7 mouse cellular contexts compared by ENCODE assay signal in the genomic region with DNA sequence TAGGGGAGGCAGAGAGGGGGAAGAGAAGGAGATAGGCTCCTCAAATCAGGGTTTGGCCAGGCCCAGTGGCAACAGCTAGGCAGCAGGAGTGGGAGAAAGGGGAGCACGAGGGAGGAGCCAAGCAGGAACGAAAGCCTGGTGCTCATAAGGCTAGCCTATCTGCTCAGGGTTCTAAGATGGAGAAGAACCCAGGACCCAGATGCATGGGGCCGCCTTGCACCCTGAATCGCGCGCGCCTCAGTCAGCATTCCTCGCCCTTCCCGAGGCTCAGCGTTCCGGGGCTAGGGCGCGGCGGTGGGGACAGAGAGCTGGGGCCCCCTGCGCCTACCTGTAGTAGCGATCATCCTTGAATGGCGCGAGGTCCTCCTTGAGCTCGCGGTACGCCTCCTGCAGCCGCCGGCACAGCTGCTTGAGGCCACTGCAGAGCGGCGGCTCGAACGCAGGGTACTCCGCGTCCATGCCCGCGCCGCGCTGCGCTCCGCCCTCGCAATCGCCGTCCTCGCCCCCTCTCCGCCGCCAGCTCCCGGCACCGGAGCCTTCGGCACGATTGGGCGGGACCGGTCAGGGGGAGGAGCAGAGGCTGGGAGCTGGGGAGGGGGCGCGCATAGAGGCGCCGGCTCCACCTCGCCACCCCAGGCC.
DNase-seq lines count a peak whose midpoint lies in the region; ATAC-seq and TF ChIP-seq lines count a peak whose summit lies in the region.
"Not testable (repeated sequence)": the region's sequence is repeated elsewhere in the genome, so short reads cannot be mapped to it uniquely, and the experiment has no call there.

No protein-coding gene starts in this region.

- ATAC-seq in forebrain, embryonic 11.5 days (replicated peaks; ENCODE audit: low FRiP score), result peak; percentile 49
- ATAC-seq in heart, embryonic 15.5 days (replicated peaks; ENCODE audit: insufficient number of reproducible peaks, insufficient read depth, low FRiP score, low read depth), result not testable (repeated sequence)
- peak; percentile 52; the same call in 1 of the 2 replicates for ATAC-seq in kidney, embryonic 15.5 days (replicated peaks; ENCODE audit: low FRiP score)
- 0 out of 2 replicates have a peak, but pooled peaks have one; percentile 18 for ATAC-seq in megakaryocyte-erythroid progenitor cell, adult 5-6 weeks (replicated peaks; ENCODE audit: low FRiP score, low TSS enrichment, poor library complexity, severe bottlenecking)

- DNase-seq in cerebellum, adult 2 months, result peak; percentile 68 to 80
- DNase-seq in forebrain, embryonic 11.5 days (ENCODE audit: low spot score), result peak; percentile 57
- DNase-seq in limb, embryonic 10.5 days (ENCODE audit: low spot score), result not testable (repeated sequence)
- DNase-seq in retina, postnatal 1 day, result peak; percentile 43

- H3K36me3 ChIP-seq in forebrain, embryonic 11.5 days (ENCODE audit: control insufficient read depth, insufficient read depth, low read length); heart, embryonic 15.5 days; kidney, embryonic 15.5 days; limb, embryonic 10.5 days: not testable (repeated sequence)

- H3K27me3 ChIP-seq in cerebellum, adult 2 months (ENCODE audit: control insufficient read depth, insufficient read depth, low read length); forebrain, embryonic 11.5 days (ENCODE audit: control insufficient read depth, insufficient read depth, low read length): not testable (repeated sequence)
- H3K27me3 ChIP-seq in heart, embryonic 15.5 days, result peaks cover 18% of the 10 kb centered on the region
- H3K27me3 ChIP-seq in kidney, embryonic 15.5 days, result peaks cover 15% of the 10 kb centered on the region
- H3K27me3 ChIP-seq in limb, embryonic 10.5 days (ENCODE audit: low read depth, poor library complexity, severe bottlenecking), result peaks cover 18% of the 10 kb centered on the region

- H3K4me3 ChIP-seq in cerebellum, adult 2 months (replicated peaks; ENCODE audit: insufficient read depth, low read depth, low read length), result peak overlapping the region; percentile 64
- peak overlapping the region; percentile 14; the same call in 1 of the 2 replicates for H3K4me3 ChIP-seq in forebrain, embryonic 11.5 days (ENCODE audit: low read depth, low read length)
- 0 out of 2 replicates have a peak overlapping the region, but pooled peaks have one; percentile 2 for H3K4me3 ChIP-seq in heart, embryonic 15.5 days
- peak overlapping the region; percentile 29 for H3K4me3 ChIP-seq in kidney, embryonic 15.5 days (replicated peaks)
- peak overlapping the region; percentile 24 for H3K4me3 ChIP-seq in limb, embryonic 10.5 days

- TF ChIP-seq POLR2A in cerebellum, adult 2 months (IDR thresholded peaks at IDR 0.05; ENCODE audit: borderline replicate concordance, insufficient read depth, low read length), result not testable (repeated sequence)

- not testable (repeated sequence) for H3K9me3 ChIP-seq in forebrain, embryonic 11.5 days (ENCODE audit: control insufficient read depth, low read length); heart, embryonic 15.5 days (replicated peaks); kidney, embryonic 15.5 days (replicated peaks); limb, embryonic 10.5 days (replicated peaks)

- H3K9ac ChIP-seq in forebrain, embryonic 11.5 days (ENCODE audit: low read length); heart, embryonic 15.5 days; kidney, embryonic 15.5 days: not testable (repeated sequence)

- H3K27ac ChIP-seq in cerebellum, adult 2 months (ENCODE audit: insufficient read depth, low read length), result peak overlapping the region; percentile 95
- H3K27ac ChIP-seq in forebrain, embryonic 11.5 days (ENCODE audit: low read depth, low read length); heart, embryonic 15.5 days; kidney, embryonic 15.5 days; limb, embryonic 10.5 days: not testable (repeated sequence)

- TF ChIP-seq CTCF in cerebellum, adult 2 months (IDR thresholded peaks at IDR 0.05; ENCODE audit: borderline replicate concordance, insufficient read depth, low read depth, low read length), result not testable (repeated sequence)

- peak overlapping the region; percentile 52 for H3K4me2 ChIP-seq in forebrain, embryonic 11.5 days (ENCODE audit: low read depth, low read length, severe bottlenecking)
- H3K4me2 ChIP-seq in heart, embryonic 15.5 days, result peak overlapping the region; percentile 22; the same call in 1 of the 2 replicates
- H3K4me2 ChIP-seq in kidney, embryonic 15.5 days, result peak overlapping the region; percentile 53

- WGBS in cerebellum, adult 2 months, result under 1% methylated on average over 23 of the region's 52 CpGs
- 0% methylated on average over 22 of the region's 52 CpGs for WGBS in forebrain, embryonic 11.5 days
- WGBS in heart, embryonic 15.5 days, result 1% methylated on average over 23 of the region's 52 CpGs
- under 1% methylated on average over 26 of the region's 52 CpGs for WGBS in kidney, embryonic 15.5 days
- under 1% methylated on average over 23 of the region's 52 CpGs for WGBS in limb, embryonic 10.5 days

- not testable (repeated sequence) for H3K4me1 ChIP-seq in cerebellum, adult 2 months (ENCODE audit: control insufficient read depth, insufficient read depth, low read length); forebrain, embryonic 11.5 days (replicated peaks; ENCODE audit: control insufficient read depth, insufficient read depth, low read length); heart, embryonic 15.5 days (replicated peaks); kidney, embryonic 15.5 days; limb, embryonic 10.5 days

Comparison
In these comparisons a context has a peak if more than half of its experiments do, and no peak if none do; other contexts are left out.
1. H3K4me3 ChIP-seq: peak in every context shown above with its lines; median percentile 64 in cerebellum, adult 2 months; 29 in kidney, embryonic 15.5 days; 24 in limb, embryonic 10.5 days; 14 in forebrain, embryonic 11.5 days; 2 in heart, embryonic 15.5 days.